ENCODE assay signal across 15 mouse cellular contexts in genomic region chr11:21974005-21974531, GRCm38 (mm10). TPM values are rescaled to one million over a fixed set of nuclear protein-coding genes. Genes with fewer than 3 reads are reported as not detected.
DNase-seq lines count a peak whose midpoint lies in the region; ATAC-seq and TF ChIP-seq lines count a peak whose summit lies in the region.
"Had no signal": no experiment of that assay in that cellular context is flagged by ENCODE, and none has a peak within 500 bp of the region (broad histone marks: within the 10 kb centered on the region; RNA-seq: fewer than 3 reads in every experiment).

No protein-coding gene starts in this region.

- DNase-seq in heart, postnatal 0 days (ENCODE audit: low spot score) = no peak
- DNase-seq in heart, embryonic 10.5 days (ENCODE audit: low spot score) = no peak
- no peak for DNase-seq in lung, embryonic 14.5 days
- no peak for DNase-seq in lung, postnatal 25 days (ENCODE audit: low spot score)
- peak; percentile 11 for DNase-seq in MEL (ENCODE audit: low read depth, low spot score)
- DNase-seq: heart, adult 18-20 months; right cerebral cortex, postnatal 25 days; thymus, adult 18-20 months had no signal

- no peak for ATAC-seq in heart, postnatal 0 days (ENCODE audit: insufficient read depth, low read depth)
- ATAC-seq in lung, embryonic 14.5 days (ENCODE audit: insufficient read depth) = no peak
- no peak for ATAC-seq in granulocyte monocyte progenitor cell, adult 5-6 weeks (replicated peaks; ENCODE audit: poor library complexity, severe bottlenecking)
- no peak for ATAC-seq in neural tube, embryonic 15.5 days (ENCODE audit: low FRiP score)
- ATAC-seq: forebrain, embryonic 14.5 days had no signal

- H3K9me3 ChIP-seq in heart, postnatal 0 days (replicated peaks; ENCODE audit: control insufficient read depth, low read length) = no peaks in the 10 kb centered on the region
- no peaks in the 10 kb centered on the region for H3K9me3 ChIP-seq in heart, embryonic 10.5 days
- H3K9me3 ChIP-seq in lung, embryonic 14.5 days (ENCODE audit: low read depth, low read length) = no peaks in the 10 kb centered on the region
- H3K9me3 ChIP-seq in MEL (replicated peaks; ENCODE audit: insufficient read depth, low read length) = no peaks in the 10 kb centered on the region
- H3K9me3 ChIP-seq in neural tube, embryonic 15.5 days (replicated peaks) = no peaks in the 10 kb centered on the region
- H3K9me3 ChIP-seq: liver, embryonic 15.5 days; midbrain, embryonic 12.5 days had no signal

- WGBS in heart, postnatal 0 days = 70% methylated on average over 5 of the region's 5 CpGs
- WGBS in heart, embryonic 10.5 days = 78% methylated on average over 5 of the region's 5 CpGs
- WGBS in lung, embryonic 14.5 days = 67% methylated on average over 5 of the region's 5 CpGs
- 66% methylated on average over 5 of the region's 5 CpGs for WGBS in small intestine, adult 2 months
- 84% methylated on average over 5 of the region's 5 CpGs for WGBS in neural tube, embryonic 15.5 days

- no peaks in the 10 kb centered on the region for H3K79me2 ChIP-seq in MEL (ENCODE audit: control insufficient read depth, insufficient read depth, low read length, poor library complexity)

- no peaks in the 10 kb centered on the region for H3K4me1 ChIP-seq in heart, postnatal 0 days (ENCODE audit: control insufficient read depth, insufficient read depth)
- no peaks in the 10 kb centered on the region for H3K4me1 ChIP-seq in heart, embryonic 10.5 days
- H3K4me1 ChIP-seq in lung, embryonic 14.5 days (ENCODE audit: insufficient read depth) = no peaks in the 10 kb centered on the region
- no peaks in the 10 kb centered on the region for H3K4me1 ChIP-seq in MEL (ENCODE audit: control insufficient read depth in 1 of 2, insufficient read depth in 2 of 2, low read length in 2 of 2)
- H3K4me1 ChIP-seq in small intestine, adult 2 months (ENCODE audit: control insufficient read depth, insufficient read depth, insufficient read length, low read length) = no peaks in the 10 kb centered on the region
- no peaks in the 10 kb centered on the region for H3K4me1 ChIP-seq in neural tube, embryonic 15.5 days
- H3K4me1 ChIP-seq: liver, embryonic 15.5 days; midbrain, embryonic 12.5 days had no signal

- no peak overlapping the region for H3K4me3 ChIP-seq in heart, postnatal 0 days (ENCODE audit: low read depth, low read length)
- no peak overlapping the region for H3K4me3 ChIP-seq in heart, embryonic 10.5 days
- no peak overlapping the region for H3K4me3 ChIP-seq in lung, embryonic 14.5 days (ENCODE audit: low read depth, low read length)
- H3K4me3 ChIP-seq in MEL (ENCODE audit: control insufficient read depth in 1 of 2, insufficient read depth in 1 of 2, low read depth in 2 of 2, low read length in 2 of 2) = no peak overlapping the region
- no peak overlapping the region for H3K4me3 ChIP-seq in small intestine, adult 2 months (ENCODE audit: low read depth, low read length)
- no peak overlapping the region for H3K4me3 ChIP-seq in neural tube, embryonic 15.5 days (replicated peaks)
- H3K4me3 ChIP-seq: liver, embryonic 15.5 days; midbrain, embryonic 12.5 days had no signal

- H3K4me2 ChIP-seq in heart, postnatal 0 days (ENCODE audit: low read depth, low read length) = no peak overlapping the region
- H3K4me2 ChIP-seq in lung, embryonic 14.5 days = no peak overlapping the region
- H3K4me2 ChIP-seq in neural tube, embryonic 15.5 days = no peak overlapping the region
- H3K4me2 ChIP-seq: liver, embryonic 15.5 days; midbrain, embryonic 12.5 days had no signal

- peak; percentile 31 for TF ChIP-seq RAD21 in MEL (IDR thresholded peaks at IDR 0.05; ENCODE audit: low read depth, low read length)

- no peaks in the 10 kb centered on the region for H3K36me3 ChIP-seq in heart, postnatal 0 days (replicated peaks; ENCODE audit: control insufficient read depth, insufficient read depth, low read length)
- H3K36me3 ChIP-seq in heart, embryonic 10.5 days = no peaks in the 10 kb centered on the region
- H3K36me3 ChIP-seq in lung, embryonic 14.5 days (ENCODE audit: insufficient read depth) = no peaks in the 10 kb centered on the region
- no peaks in the 10 kb centered on the region for H3K36me3 ChIP-seq in MEL (ENCODE audit: control insufficient read depth in 1 of 2, insufficient read depth in 2 of 2, low read length in 2 of 2)
- H3K36me3 ChIP-seq in small intestine, adult 2 months (ENCODE audit: control insufficient read depth, insufficient read depth, low read length) = no peaks in the 10 kb centered on the region
- no peaks in the 10 kb centered on the region for H3K36me3 ChIP-seq in neural tube, embryonic 15.5 days
- H3K36me3 ChIP-seq: liver, embryonic 15.5 days; midbrain, embryonic 12.5 days had no signal

- TF ChIP-seq CTCF in heart, postnatal 0 days (IDR thresholded peaks at IDR 0.05; ENCODE audit: low read depth) = peak; percentile 44
- peak; percentile 28; the same call in 1 of the 2 replicates for TF ChIP-seq CTCF in lung, embryonic 14.5 days (IDR thresholded peaks at IDR 0.05; ENCODE audit: low read depth)
- peak in 2 of 3 experiments; percentile 21; a peak in 3 of 6 replicates for TF ChIP-seq CTCF in MEL (IDR thresholded peaks at IDR 0.05 in 2 of 3, conservative IDR thresholded peaks at IDR 0.05 in 1 of 3; ENCODE audit: control insufficient read depth in 1 of 3, insufficient read depth in 1 of 3, low read depth in 2 of 3, low read length in 3 of 3, poor library complexity in 1 of 3, severe bottlenecking in 1 of 3)
- TF ChIP-seq CTCF in small intestine, adult 2 months (IDR thresholded peaks at IDR 0.05; ENCODE audit: extremely low read depth, insufficient read length, insufficient replicate concordance, low read depth, low read length) = peak; percentile 10; the same call in 1 of the 2 replicates

- H3K27me3 ChIP-seq in heart, postnatal 0 days (ENCODE audit: control insufficient read depth, insufficient read depth, low read length) = no peaks in the 10 kb centered on the region
- no peaks in the 10 kb centered on the region for H3K27me3 ChIP-seq in heart, embryonic 10.5 days (ENCODE audit: insufficient read depth, poor library complexity, severe bottlenecking)
- no peaks in the 10 kb centered on the region for H3K27me3 ChIP-seq in lung, embryonic 14.5 days (ENCODE audit: insufficient read depth, low read length)
- H3K27me3 ChIP-seq in MEL (ENCODE audit: control insufficient read depth in 1 of 2, insufficient read depth in 2 of 2, low read length in 2 of 2) = no peaks in the 10 kb centered on the region; a peak in 1 of 4 replicates
- H3K27me3 ChIP-seq in small intestine, adult 2 months (ENCODE audit: control insufficient read depth, insufficient read depth, low read length) = no peaks in the 10 kb centered on the region
- no peaks in the 10 kb centered on the region for H3K27me3 ChIP-seq in neural tube, embryonic 15.5 days (replicated peaks)
- H3K27me3 ChIP-seq: liver, embryonic 15.5 days; midbrain, embryonic 12.5 days had no signal

- no peak for TF ChIP-seq POLR2A in MEL (IDR thresholded peaks at IDR 0.05; ENCODE audit: control insufficient read depth in 1 of 2, insufficient read depth in 1 of 2, low read depth in 1 of 2, low read length in 2 of 2, poor library complexity in 1 of 2)
- no peak for TF ChIP-seq POLR2A in small intestine, adult 2 months (IDR thresholded peaks at IDR 0.05; ENCODE audit: low read depth, low read length)

- no peak for TF ChIP-seq EP300 in heart, postnatal 0 days (IDR thresholded peaks at IDR 0.05; ENCODE audit: low read depth)
- TF ChIP-seq EP300 in MEL (IDR thresholded peaks at IDR 0.05; ENCODE audit: low read depth in 1 of 2, low read length in 2 of 2) = no peak

- H3K27ac ChIP-seq in heart, postnatal 0 days (ENCODE audit: low read depth) = no peak overlapping the region
- H3K27ac ChIP-seq in heart, embryonic 10.5 days = no peak overlapping the region
- H3K27ac ChIP-seq in lung, embryonic 14.5 days (ENCODE audit: low read depth) = no peak overlapping the region
- H3K27ac ChIP-seq in MEL (ENCODE audit: control insufficient read depth, low read depth, low read length) = no peak overlapping the region
- H3K27ac ChIP-seq in small intestine, adult 2 months (ENCODE audit: insufficient read depth, low read depth, low read length) = no peak overlapping the region
- H3K27ac ChIP-seq in neural tube, embryonic 15.5 days (replicated peaks) = no peak overlapping the region
- H3K27ac ChIP-seq: liver, embryonic 15.5 days; midbrain, embryonic 12.5 days had no signal

- no peak overlapping the region for H3K9ac ChIP-seq in heart, postnatal 0 days (replicated peaks; ENCODE audit: low read depth, low read length)
- H3K9ac ChIP-seq in lung, embryonic 14.5 days = no peak overlapping the region
- no peak overlapping the region for H3K9ac ChIP-seq in MEL (ENCODE audit: control insufficient read depth, low read depth, low read length, poor library complexity, severe bottlenecking)
- no peak overlapping the region for H3K9ac ChIP-seq in neural tube, embryonic 15.5 days (replicated peaks)
- H3K9ac ChIP-seq: liver, embryonic 15.5 days; midbrain, embryonic 12.5 days had no signal

TF ChIP-seq in MEL, 35 proteins besides CTCF, POLR2A, EP300 and RAD21 (continues in another document):
- TF ChIP-seq POLR2AphosphoS2 (IDR thresholded peaks at IDR 0.05; ENCODE audit: low read length) = no peak
- no peak for TF ChIP-seq UBTF (IDR thresholded peaks at IDR 0.05; ENCODE audit: borderline replicate concordance, insufficient read depth, low read depth, low read length)
- no peak for TF ChIP-seq TBP (IDR thresholded peaks at IDR 0.05; ENCODE audit: low read depth, low read length)
- no peak for TF ChIP-seq ZNF384 (IDR thresholded peaks at IDR 0.05; ENCODE audit: low read depth, low read length)
- no peak for TF ChIP-seq RCOR1 (IDR thresholded peaks at IDR 0.05; ENCODE audit: low read depth, low read length)
- TF ChIP-seq USF1 (IDR thresholded peaks at IDR 0.05; ENCODE audit: low read depth, low read length) = no peak
- no peak for TF ChIP-seq CHD2 (IDR thresholded peaks at IDR 0.05; ENCODE audit: low read length)
- TF ChIP-seq GATA1 (IDR thresholded peaks at IDR 0.05; ENCODE audit: low read depth, low read length) = no peak
- no peak for TF ChIP-seq MAX (IDR thresholded peaks at IDR 0.05; ENCODE audit: low read length)
- no peak for TF ChIP-seq MYB (IDR thresholded peaks at IDR 0.05; ENCODE audit: low read depth, low read length)

RNA-seq across cellular contexts. Expression of gene Otx1, which starts 28.6 kb away (rescaled TPM):
- not detected in 2 replicates for total RNA-seq in heart, postnatal 0 days (2014; rRNA removed; ENCODE audit: low replicate concordance)
- polyA plus RNA-seq in heart, postnatal 0 days (2015; fragmentation: Nextera tagmentation; extraction: Ambion mirVana) = 0.04 and 0.05 TPM in 2 replicates
- polyA plus RNA-seq in heart, embryonic 10.5 days (2016; fragmentation: Nextera tagmentation; extraction: Ambion mirVana) = 0.12 and 0.33 TPM in 2 replicates
- 0.38 and 0.39 TPM in 2 replicates for polyA plus RNA-seq in lung, embryonic 14.5 days (2014; fragmentation: Nextera tagmentation; extraction: Ambion mirVana)
- not detected in 2 replicates for total RNA-seq in MEL (2012; rRNA removed)
- polyA plus RNA-seq in MEL (2012; ENCODE audit: insufficient read depth in 1 of 2, insufficient read length in 2 of 2, low read depth in 1 of 2, low replicate concordance in 2 of 2, missing spikeins in 1 of 2) = not detected
- not detected in 2 replicates for polyA plus RNA-seq in small intestine, adult 2 months (2012; rRNA removed)
- total RNA-seq in granulocyte monocyte progenitor cell, adult 5-6 weeks (2014; fragmentation: Nextera tagmentation) = not detected in 2 replicates
- total RNA-seq in granulocyte monocyte progenitor cell, adult 5-6 weeks (2017) = not detected in 2 replicates
- polyA plus RNA-seq in neural tube, embryonic 15.5 days (2015; fragmentation: Nextera tagmentation; extraction: Ambion mirVana) = not detected in 2 replicates
- polyA plus RNA-seq: kidney, embryonic 14.5 days; liver, embryonic 15.5 days had no signal
